Mouse (Mus musculus): ENCODE measurements around the gene Zbtb5.

GRCm38 (mm10) chr4:45046679-45047078 is 34.5 kb upstream of the Zbtb5 start:
- TF ChIP-seq CTCF (IDR thresholded peaks at IDR 0.05; ENCODE audit: extremely low read depth, insufficient read length, insufficient replicate concordance, low read depth, low read length): no peak
- TF ChIP-seq POLR2A (IDR thresholded peaks at IDR 0.05; ENCODE audit: low read depth, low read length): no peak

Measured in small intestine, adult 2 months (tissue).